Mouse (Mus musculus): ENCODE measurements around the gene Ctso.

GRCm38 (mm10) chr3:81944851-81945393, 12.5 kb downstream of the Ctso start:
- no peak for TF ChIP-seq CTCF (IDR thresholded peaks at IDR 0.05; ENCODE audit: low read depth, low read length)
- no peak for TF ChIP-seq POLR2A (IDR thresholded peaks at IDR 0.05; ENCODE audit: borderline replicate concordance, low read depth, low read length)

Data from bone marrow macrophage, adult 2 months (primary cell).